Mouse (Mus musculus): ENCODE measurements at regions not wholly inside any gene's neighbourhood (a gene's known extent, or its start where the extent isn't known, plus 50 kb on each side); places are given as distances from the start of the nearest gene placed in this dataset.

DNA sequence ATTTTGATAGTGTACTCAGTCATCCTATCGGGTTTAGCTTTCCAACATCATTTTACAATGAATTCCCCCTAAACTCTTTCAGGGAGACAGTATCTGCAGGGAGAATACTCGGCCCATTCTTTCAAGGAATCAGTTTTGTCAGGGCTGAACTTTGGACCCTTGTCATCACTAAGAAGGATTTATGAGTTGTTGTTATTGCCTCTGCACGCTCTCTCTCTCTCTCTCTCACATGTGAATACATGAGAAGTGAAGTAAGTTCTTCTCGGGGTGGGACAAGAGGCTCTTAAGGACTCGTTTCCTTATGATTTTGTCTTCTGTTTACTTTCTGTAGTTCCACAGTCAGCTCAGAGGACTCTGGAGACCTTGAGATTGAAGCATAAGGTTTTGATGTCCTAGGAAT, 346.1 kb upstream of the Thbs1 start:
- H3K4me2 ChIP-seq (ENCODE audit: low read length) = no peak overlapping the region
- H3K9ac ChIP-seq (replicated peaks; ENCODE audit: low read depth, low read length) = no peak overlapping the region
- H3K9me3 ChIP-seq (ENCODE audit: control insufficient read depth, low read length) = no peaks in the 10 kb centered on the region
- ATAC-seq = no peak
- no peaks in the 10 kb centered on the region for H3K36me3 ChIP-seq (ENCODE audit: control insufficient read depth, insufficient read depth)
- H3K27ac ChIP-seq (ENCODE audit: low read length) = no peak overlapping the region
- 88% methylated on average over 5 of the region's 5 CpGs for WGBS
- H3K27me3 ChIP-seq (replicated peaks; ENCODE audit: control insufficient read depth, insufficient read depth, low read length) = no peaks in the 10 kb centered on the region
- H3K4me1 ChIP-seq (replicated peaks; ENCODE audit: control insufficient read depth, insufficient read depth, low read length) = no peaks in the 10 kb centered on the region
- H3K4me3 ChIP-seq (replicated peaks; ENCODE audit: low read length) = no peak overlapping the region

DNA sequence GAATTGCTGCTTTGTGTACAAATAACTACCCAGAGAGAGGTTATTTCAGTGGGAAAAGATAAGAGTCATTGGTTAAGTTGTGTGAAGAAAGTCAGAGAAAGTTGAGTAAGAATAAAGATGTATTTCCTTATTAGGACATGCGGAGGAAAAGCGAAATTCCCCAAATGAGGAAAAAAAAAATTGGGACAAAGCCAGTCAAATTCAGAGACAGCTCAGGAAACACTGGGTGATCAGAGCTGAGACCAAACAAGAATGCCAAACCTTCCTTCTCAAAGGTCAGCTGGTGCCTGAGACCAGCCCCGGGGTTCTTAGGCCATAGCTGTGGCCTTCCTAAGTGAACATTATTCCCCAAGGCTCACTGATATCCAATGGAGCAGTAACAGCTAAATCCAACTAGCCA, 345.2 kb upstream of the Thbs1 start:
- H3K36me3 ChIP-seq (ENCODE audit: control insufficient read depth, insufficient read depth) = no peaks in the 10 kb centered on the region
- no peak overlapping the region for H3K4me2 ChIP-seq (ENCODE audit: low read length)
- no peaks in the 10 kb centered on the region for H3K4me1 ChIP-seq (replicated peaks; ENCODE audit: control insufficient read depth, insufficient read depth, low read length)
- H3K27me3 ChIP-seq (replicated peaks; ENCODE audit: control insufficient read depth, insufficient read depth, low read length) = no peaks in the 10 kb centered on the region
- no peak overlapping the region for H3K4me3 ChIP-seq (replicated peaks; ENCODE audit: low read length)
- WGBS = 91% methylated on average over 3 of the region's 3 CpGs
- no peak overlapping the region for H3K9ac ChIP-seq (replicated peaks; ENCODE audit: low read depth, low read length)
- no peak for ATAC-seq
- H3K27ac ChIP-seq (ENCODE audit: low read length) = no peak overlapping the region
- H3K9me3 ChIP-seq (ENCODE audit: control insufficient read depth, low read length) = no peaks in the 10 kb centered on the region

- Histone ChIP-seq H3K27ac (ENCODE audit: low read length) (no peak overlapping the region), H3K27me3 (replicated peaks; ENCODE audit: control insufficient read depth, insufficient read depth, low read length) (no peaks in the 10 kb centered on the region), H3K4me2 (ENCODE audit: low read length) (no peak overlapping the region), H3K9me3 (ENCODE audit: control insufficient read depth, low read length) (no peaks in the 10 kb centered on the region), H3K4me3 (replicated peaks; ENCODE audit: low read length) (no peak overlapping the region), H3K9ac (replicated peaks; ENCODE audit: low read depth, low read length) (no peak overlapping the region), H3K36me3 (ENCODE audit: control insufficient read depth, insufficient read depth) (no peaks in the 10 kb centered on the region), H3K4me1 (replicated peaks; ENCODE audit: control insufficient read depth, insufficient read depth, low read length) (no peaks in the 10 kb centered on the region)
- 69% methylated on average over 7 of the region's 7 CpGs for WGBS
- no peak for ATAC-seq
Observed at GRCm38 (mm10) chr2:117769402-117770114, 342.1 kb upstream of the Thbs1 start.

DNA sequence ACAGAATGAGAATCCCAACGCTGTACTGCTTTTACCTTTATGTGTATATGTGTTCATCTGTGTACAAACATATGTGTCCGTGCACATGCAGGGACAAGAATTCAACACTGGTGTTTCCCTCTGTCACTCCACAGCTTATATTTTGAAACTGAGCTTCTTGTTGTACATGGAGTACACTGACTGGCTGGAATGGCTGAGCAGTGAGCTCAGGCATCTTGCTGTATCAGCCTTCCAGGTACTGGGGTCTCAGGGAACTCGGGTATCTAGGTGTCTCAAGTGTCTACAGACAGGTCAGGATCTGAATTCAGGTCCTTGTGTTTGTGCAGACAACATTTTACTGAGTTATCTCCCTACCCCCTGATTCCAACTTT, 341.6 kb upstream of the Thbs1 start:
- Histone ChIP-seq H3K4me2 (ENCODE audit: low read length) (no peak overlapping the region), H3K9ac (replicated peaks; ENCODE audit: low read depth, low read length) (no peak overlapping the region), H3K27me3 (replicated peaks; ENCODE audit: control insufficient read depth, insufficient read depth, low read length) (no peaks in the 10 kb centered on the region), H3K36me3 (ENCODE audit: control insufficient read depth, insufficient read depth) (no peaks in the 10 kb centered on the region), H3K27ac (ENCODE audit: low read length) (no peak overlapping the region), H3K9me3 (ENCODE audit: control insufficient read depth, low read length) (no peaks in the 10 kb centered on the region), H3K4me1 (replicated peaks; ENCODE audit: control insufficient read depth, insufficient read depth, low read length) (no peaks in the 10 kb centered on the region), H3K4me3 (replicated peaks; ENCODE audit: low read length) (no peak overlapping the region)
- 84% methylated on average over 3 of the region's 3 CpGs for WGBS
- no peak for ATAC-seq

DNA sequence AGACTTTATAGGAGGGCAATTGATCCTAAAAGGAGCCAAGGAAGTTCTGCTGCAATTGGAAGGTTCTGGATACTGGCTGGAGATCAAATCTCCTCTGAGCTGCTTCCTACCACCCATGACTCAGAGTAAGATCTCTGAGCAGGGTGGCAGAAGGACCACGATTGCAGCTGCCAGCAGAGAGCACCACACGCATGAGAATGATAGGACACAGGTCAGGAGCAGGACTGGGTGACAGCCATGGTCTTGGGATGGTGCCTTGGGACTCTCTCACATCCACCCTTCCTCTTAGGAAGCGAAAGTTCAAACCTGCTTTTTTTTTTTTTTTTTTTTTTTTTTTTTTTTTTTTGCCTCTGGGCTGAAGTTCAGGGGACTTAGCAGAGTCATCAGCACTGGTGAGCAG, 331.4 kb upstream of the Thbs1 start:
- no peak for ATAC-seq
- Histone ChIP-seq H3K9ac (replicated peaks; ENCODE audit: low read depth, low read length) (no peak overlapping the region), H3K27ac (ENCODE audit: low read length) (no peak overlapping the region), H3K4me3 (replicated peaks; ENCODE audit: low read length) (no peak overlapping the region), H3K4me2 (ENCODE audit: low read length) (no peak overlapping the region), H3K4me1 (replicated peaks; ENCODE audit: control insufficient read depth, insufficient read depth, low read length) (no peaks in the 10 kb centered on the region), H3K9me3 (ENCODE audit: control insufficient read depth, low read length) (no peaks in the 10 kb centered on the region), H3K36me3 (ENCODE audit: control insufficient read depth, insufficient read depth) (no peaks in the 10 kb centered on the region), H3K27me3 (replicated peaks; ENCODE audit: control insufficient read depth, insufficient read depth, low read length) (no peaks in the 10 kb centered on the region)
- 85% methylated on average over 3 of the region's 3 CpGs for WGBS

DNA sequence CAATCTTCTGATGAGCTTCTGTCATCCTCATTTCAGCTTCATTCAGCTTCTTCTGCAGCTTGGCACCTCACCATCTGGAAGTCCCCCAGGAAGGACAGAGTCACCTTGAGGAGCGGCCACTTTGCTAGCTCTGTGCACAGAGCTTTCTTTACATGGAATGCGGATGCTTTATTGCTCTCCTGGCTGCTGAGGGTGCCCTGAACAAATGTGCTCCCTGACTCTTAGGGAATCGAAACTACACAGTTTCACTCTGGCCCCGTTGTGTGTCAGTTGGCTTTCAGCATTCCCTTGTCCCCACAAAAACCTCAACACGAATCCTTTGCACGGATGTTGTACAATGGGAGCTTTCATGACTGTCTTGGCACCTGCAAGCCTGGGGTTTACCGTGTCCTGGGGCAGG, 330.9 kb upstream of the Thbs1 start:
- no peak for ATAC-seq
- Histone ChIP-seq H3K9ac (replicated peaks; ENCODE audit: low read depth, low read length) (no peak overlapping the region), H3K27me3 (replicated peaks; ENCODE audit: control insufficient read depth, insufficient read depth, low read length) (no peaks in the 10 kb centered on the region), H3K4me2 (ENCODE audit: low read length) (no peak overlapping the region), H3K27ac (ENCODE audit: low read length) (no peak overlapping the region), H3K4me1 (replicated peaks; ENCODE audit: control insufficient read depth, insufficient read depth, low read length) (no peaks in the 10 kb centered on the region), H3K36me3 (ENCODE audit: control insufficient read depth, insufficient read depth) (no peaks in the 10 kb centered on the region), H3K4me3 (replicated peaks; ENCODE audit: low read length) (no peak overlapping the region), H3K9me3 (ENCODE audit: control insufficient read depth, low read length) (no peaks in the 10 kb centered on the region)
- WGBS = 74% methylated on average over 7 of the region's 7 CpGs

- Histone ChIP-seq H3K9me3 (ENCODE audit: control insufficient read depth, low read length) (no peaks in the 10 kb centered on the region), H3K4me1 (replicated peaks; ENCODE audit: control insufficient read depth, insufficient read depth, low read length) (no peaks in the 10 kb centered on the region), H3K36me3 (ENCODE audit: control insufficient read depth, insufficient read depth) (no peaks in the 10 kb centered on the region), H3K27me3 (replicated peaks; ENCODE audit: control insufficient read depth, insufficient read depth, low read length) (no peaks in the 10 kb centered on the region), H3K4me3 (replicated peaks; ENCODE audit: low read length) (no peak overlapping the region), H3K4me2 (ENCODE audit: low read length) (no peak overlapping the region), H3K9ac (replicated peaks; ENCODE audit: low read depth, low read length) (no peak overlapping the region), H3K27ac (ENCODE audit: low read length) (no peak overlapping the region)
- ATAC-seq = no peak
- 32% methylated on average over 1 of the region's 1 CpGs for WGBS
Observed at GRCm38 (mm10) chr2:117787321-117787720, 324.4 kb upstream of the Thbs1 start.

- Histone ChIP-seq H3K27me3 (replicated peaks; ENCODE audit: control insufficient read depth, insufficient read depth, low read length) (no peaks in the 10 kb centered on the region), H3K4me1 (replicated peaks; ENCODE audit: control insufficient read depth, insufficient read depth, low read length) (no peaks in the 10 kb centered on the region), H3K27ac (ENCODE audit: low read length) (no peak overlapping the region), H3K4me3 (replicated peaks; ENCODE audit: low read length) (no peak overlapping the region), H3K9me3 (ENCODE audit: control insufficient read depth, low read length) (no peaks in the 10 kb centered on the region), H3K9ac (replicated peaks; ENCODE audit: low read depth, low read length) (no peak overlapping the region), H3K4me2 (ENCODE audit: low read length) (no peak overlapping the region), H3K36me3 (ENCODE audit: control insufficient read depth, insufficient read depth) (no peaks in the 10 kb centered on the region)
- 70% methylated on average over 1 of the region's 1 CpGs for WGBS
- no peak for ATAC-seq
Observed at GRCm38 (mm10) chr2:117794285-117794684, 317.4 kb upstream of the Thbs1 start.

- Histone ChIP-seq H3K4me1 (replicated peaks; ENCODE audit: control insufficient read depth, insufficient read depth, low read length) (no peaks in the 10 kb centered on the region), H3K9ac (replicated peaks; ENCODE audit: low read depth, low read length) (no peak overlapping the region), H3K4me3 (replicated peaks; ENCODE audit: low read length) (no peak overlapping the region), H3K36me3 (ENCODE audit: control insufficient read depth, insufficient read depth) (no peaks in the 10 kb centered on the region), H3K4me2 (ENCODE audit: low read length) (no peak overlapping the region), H3K27ac (ENCODE audit: low read length) (no peak overlapping the region), H3K9me3 (ENCODE audit: control insufficient read depth, low read length) (no peaks in the 10 kb centered on the region), H3K27me3 (replicated peaks; ENCODE audit: control insufficient read depth, insufficient read depth, low read length) (no peaks in the 10 kb centered on the region)
- ATAC-seq = no peak
Observed at GRCm38 (mm10) chr2:117801946-117802600, 309.6 kb upstream of the Thbs1 start.

DNA sequence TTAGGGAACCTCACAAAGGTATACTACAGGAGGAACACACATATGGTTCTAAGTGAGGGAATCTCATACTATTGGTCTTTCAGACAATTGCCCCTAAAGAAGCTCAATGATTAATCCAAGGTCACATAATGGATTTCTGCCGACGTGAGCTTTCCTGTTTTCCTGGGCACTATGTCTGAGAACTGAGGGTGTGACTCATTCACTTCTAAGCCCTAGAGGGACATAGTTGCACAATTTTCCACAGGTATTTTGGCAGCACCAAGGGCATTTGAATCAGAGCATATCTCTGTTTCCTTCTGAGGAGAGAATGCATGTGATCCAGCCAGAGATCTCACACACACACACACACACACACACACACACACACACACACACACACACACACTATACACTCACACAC, 309.0 kb upstream of the Thbs1 start:
- H3K27me3 ChIP-seq (replicated peaks; ENCODE audit: control insufficient read depth, insufficient read depth, low read length) = no peaks in the 10 kb centered on the region
- H3K4me1 ChIP-seq (replicated peaks; ENCODE audit: control insufficient read depth, insufficient read depth, low read length) = no peaks in the 10 kb centered on the region
- 84% methylated on average over 2 of the region's 2 CpGs for WGBS
- ATAC-seq = no peak
- no peaks in the 10 kb centered on the region for H3K9me3 ChIP-seq (ENCODE audit: control insufficient read depth, low read length)
- no peaks in the 10 kb centered on the region for H3K36me3 ChIP-seq (ENCODE audit: control insufficient read depth, insufficient read depth)
- H3K9ac ChIP-seq (replicated peaks; ENCODE audit: low read depth, low read length) = no peak overlapping the region
- H3K4me3 ChIP-seq (replicated peaks; ENCODE audit: low read length) = no peak overlapping the region
- no peak overlapping the region for H3K4me2 ChIP-seq (ENCODE audit: low read length)
- H3K27ac ChIP-seq (ENCODE audit: low read length) = no peak overlapping the region
